Mouse (Mus musculus) adrenal gland, postnatal 4 days (tissue): ENCODE data around the gene Dscaml1. TPM values are rescaled to one million over a fixed set of nuclear protein-coding genes. Genes with fewer than 3 reads are reported as not detected.

Experiments used
- DNase-seq, 2 experiments: peaks; one replicate each; pipeline ENCODE4 v3.0.0; 2021 to 2022; ENCODE audit warnings: low spot score in 2 of 2, mixed read lengths in 2 of 2
- total RNA-seq, 2 experiments: library from RNA; stranded (reverse); gene quantifications; 2 replicates each; pipeline ENCODE4 v1.2.3; 2021

The Dscaml1 gene
- total RNA-seq, 2 experiments from 2014 or later = 2.3 to 2.5 TPM

DNA sequence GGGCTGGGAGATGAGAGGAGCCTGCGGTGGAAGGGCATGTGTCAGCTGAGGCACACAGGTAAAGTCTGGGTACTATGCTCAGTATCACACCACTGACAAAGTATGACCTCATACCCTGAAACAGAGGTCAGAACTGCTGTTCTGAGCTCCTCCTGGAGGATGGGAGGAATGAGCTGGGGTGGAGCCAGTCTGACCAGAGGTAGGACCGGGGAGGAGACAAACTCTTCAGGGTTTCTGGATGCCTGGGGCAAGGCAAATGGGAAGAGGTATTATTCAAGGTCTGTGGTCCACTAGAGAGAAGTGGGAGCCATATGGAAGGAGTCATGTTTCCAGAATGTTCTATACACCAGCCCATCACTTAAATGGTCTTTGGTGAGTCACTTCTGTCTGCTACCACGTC is 15.3 kb upstream of the Dscaml1 start:
- no peak for DNase-seq

DNA sequence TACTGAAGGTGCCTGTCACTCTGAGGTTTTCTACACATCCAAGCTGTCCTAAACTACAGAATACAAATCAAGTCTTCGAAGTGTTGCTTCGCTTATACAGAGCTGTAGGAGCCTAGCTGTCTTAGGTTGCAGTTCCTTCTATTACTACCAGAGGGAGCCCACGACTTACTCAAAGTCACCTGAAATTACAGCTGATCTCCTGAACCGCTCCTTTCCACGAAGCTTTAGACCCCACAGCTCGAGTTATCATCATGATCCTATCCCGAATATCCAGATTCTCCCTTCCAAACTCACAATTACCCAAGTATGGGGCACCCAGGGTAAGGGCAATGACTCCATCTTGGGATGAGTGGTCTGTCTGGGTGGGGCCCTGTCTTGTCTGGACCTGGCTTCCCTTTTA is 14.6 kb upstream of the Dscaml1 start:
- no peak for DNase-seq

DNA sequence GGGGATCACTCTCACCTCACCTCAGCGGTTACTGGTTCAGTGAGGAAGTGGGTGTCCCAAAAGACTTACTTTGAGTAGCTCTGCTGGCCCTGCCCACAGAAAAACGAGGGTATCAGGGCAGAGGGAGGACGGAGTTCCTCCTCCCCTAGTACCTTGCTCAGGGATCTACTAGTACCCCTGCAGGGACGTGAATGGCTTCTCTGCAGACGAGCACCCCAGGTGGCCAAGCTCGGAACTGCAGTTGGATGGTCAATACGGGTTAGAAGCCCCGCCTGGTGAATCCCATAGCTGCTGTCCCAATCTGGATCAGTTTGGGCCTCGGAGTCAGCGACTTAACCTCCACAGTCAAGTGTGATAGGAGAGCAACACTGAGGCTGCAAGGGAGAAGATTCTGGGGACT is 14.1 kb upstream of the Dscaml1 start:
- peak; percentile 75 to 81 for DNase-seq

DNA sequence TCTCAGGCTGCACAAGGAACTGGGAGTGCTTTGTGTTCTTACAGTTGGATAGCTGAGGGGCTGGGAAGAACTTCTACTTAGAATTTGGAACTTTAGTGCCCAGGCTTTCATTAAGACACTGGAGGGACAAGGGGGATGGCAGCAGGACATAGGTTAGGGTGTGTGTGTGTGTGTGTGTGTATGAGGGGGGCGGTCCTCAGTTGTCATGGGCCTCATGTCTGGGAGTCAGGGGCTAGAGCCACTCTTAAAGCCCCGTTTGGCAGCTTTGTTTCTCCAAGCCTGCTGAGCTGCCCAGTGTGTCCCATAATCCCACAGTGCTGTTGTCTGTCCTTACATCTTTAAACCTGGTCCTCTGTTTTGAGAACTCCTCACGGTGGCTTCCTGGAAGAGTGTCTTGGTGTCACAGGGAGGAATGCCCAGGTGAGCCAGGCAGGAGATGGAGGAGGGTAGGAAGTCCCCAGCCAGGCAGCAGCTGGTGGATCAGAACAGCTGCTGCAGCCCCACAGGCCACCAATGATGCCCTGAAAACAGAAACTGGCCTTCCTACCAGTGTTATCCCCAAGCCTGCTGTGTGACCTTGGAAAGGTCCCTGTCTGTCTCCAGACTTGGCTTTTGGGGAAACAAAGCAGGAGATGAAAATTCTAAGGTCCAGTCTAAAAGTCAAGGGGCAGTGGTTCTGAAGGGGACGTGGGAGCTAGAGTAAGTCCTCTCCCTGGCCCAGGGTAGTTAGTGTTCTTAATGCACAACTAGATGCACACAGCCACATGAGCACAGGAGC is 13.5 kb upstream of the Dscaml1 start:
- no peak for DNase-seq

DNA sequence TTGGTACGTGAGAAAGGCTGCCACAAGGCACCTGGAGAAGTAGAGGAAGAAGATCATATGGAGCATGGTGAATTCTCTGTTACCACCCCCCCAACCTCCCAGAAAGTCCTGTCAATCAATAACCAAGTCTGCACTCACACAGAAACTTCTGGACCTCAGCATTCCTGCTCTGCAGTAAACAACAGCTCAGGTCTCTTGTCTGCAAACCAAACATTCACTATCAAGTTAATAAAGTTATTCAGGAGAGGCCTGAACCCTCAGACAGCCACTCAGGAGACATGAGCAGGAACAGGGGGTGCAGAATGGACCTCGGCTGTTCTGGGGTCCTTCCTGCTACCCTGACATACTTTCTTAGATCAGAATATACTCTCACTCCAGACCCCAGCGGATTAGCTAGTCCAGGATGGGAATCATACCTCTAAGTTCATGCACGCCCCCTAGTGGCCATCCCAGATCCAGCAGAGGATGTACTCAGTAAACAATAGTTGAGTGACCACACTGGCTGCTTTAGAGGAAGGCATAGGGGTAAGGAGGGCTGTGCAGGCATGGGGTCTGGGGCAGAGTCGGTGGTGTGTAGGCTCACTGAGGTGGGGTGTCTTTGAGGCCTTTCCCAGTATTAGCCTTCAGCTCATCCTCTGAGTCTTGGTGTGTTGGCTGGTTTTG is 12.8 kb upstream of the Dscaml1 start:
- DNase-seq = peak in 1 of 2 experiments; percentile 25

DNA sequence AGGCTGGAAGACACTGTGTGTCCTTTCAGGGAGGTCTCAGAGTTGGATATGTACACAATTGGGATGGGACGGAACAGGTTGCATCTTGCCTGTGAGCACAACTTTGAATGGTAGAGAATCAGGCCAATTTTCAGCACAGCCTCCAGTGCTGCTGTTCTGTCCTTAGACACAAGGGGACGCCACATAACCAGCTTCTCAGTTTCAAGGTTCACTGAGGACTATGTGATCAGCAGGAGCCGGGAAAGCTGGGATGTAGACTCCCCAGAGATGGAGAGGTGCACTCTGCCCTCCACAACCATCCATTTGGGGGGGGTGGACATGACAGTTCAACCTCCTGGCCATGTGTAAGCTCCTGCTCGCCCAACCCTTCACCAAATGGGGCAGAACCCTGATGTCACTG is 10.5 kb upstream of the Dscaml1 start:
- peak in 1 of 2 experiments; percentile 31 for DNase-seq

DNA sequence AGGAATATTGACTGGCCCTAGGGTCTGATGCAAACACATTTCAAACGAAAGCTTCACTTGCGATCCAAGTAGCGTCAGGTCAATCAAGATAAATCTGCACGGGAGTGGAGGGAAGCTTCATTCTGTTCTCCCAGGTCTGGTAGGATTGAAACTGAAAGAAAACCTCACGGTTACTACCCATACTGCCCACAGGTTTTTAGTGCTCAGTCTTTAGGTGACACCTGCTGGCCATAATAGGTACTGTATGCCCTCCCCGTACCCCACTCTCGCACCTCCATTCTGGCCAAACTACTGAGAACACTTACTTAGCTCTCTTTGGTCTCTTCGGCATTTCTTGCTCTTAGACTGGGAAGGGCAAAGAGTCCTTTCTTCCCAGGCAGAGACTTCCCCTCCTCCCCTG is 9.2 kb upstream of the Dscaml1 start:
- DNase-seq = no peak

DNA sequence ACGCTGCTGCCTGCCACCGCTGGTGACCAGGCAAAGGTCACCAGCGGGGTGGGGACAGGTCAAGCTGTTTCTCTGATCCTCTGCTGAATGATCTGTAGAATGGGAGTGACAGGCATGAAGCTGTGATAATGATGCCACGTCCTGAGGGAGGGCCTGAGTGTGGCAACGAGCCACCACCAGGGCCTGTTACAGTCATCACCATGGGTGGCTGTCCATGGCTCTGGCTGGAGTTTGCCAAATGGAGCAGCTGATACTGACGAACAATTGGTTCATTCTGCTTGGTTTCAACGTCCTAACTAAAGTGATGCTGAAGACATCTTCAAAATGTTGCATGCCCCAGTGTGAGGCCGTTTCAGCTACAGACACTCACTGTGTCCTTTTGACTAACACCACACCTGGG is 8.2 kb upstream of the Dscaml1 start:
- no peak for DNase-seq

DNA sequence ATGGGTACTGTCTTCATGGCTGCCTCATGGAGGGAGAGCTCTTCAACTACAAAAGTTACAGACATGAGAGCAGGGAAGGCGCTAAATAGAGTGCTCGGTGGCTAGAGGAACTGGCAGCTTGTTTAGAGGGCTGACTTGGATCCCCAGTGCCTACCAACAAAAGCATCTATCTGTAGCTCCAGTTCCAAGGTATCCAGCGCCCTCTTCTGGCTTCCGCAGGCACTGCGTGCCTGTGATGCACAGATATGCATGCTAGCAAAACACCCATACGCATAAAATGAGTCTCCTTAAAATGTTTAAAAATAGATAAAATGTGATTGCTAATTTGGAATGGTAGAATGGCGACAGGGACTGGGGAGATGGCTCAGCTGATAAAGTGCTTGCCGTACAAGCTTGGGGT is 5.2 kb upstream of the Dscaml1 start:
- no peak for DNase-seq

DNA sequence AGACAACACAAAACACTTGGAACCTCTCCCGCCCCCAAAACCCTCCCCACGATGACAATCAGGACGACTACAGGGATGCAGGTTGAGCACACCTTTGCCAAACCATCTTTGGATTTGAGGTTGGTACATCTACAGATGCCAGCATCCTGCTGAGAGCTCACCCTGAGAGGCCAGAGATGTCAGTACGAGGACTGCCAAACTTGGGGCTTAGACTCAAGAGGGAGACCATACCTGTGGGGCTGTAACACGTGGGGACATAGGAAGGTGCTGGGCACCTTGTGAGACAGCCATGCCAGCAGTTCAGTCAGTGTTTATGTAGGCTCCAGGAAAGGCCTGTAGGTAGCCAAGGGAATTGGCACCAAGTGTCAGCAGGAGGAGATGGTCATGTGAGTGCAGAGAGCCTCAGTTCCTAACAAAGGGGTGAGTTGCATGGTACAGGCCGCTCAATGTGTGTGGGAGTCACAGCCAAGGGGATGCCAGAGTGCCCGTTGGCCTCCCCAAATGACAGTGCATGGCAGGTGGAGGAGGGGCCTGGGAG is 3.6 kb upstream of the Dscaml1 start:
- DNase-seq = no peak

DNA sequence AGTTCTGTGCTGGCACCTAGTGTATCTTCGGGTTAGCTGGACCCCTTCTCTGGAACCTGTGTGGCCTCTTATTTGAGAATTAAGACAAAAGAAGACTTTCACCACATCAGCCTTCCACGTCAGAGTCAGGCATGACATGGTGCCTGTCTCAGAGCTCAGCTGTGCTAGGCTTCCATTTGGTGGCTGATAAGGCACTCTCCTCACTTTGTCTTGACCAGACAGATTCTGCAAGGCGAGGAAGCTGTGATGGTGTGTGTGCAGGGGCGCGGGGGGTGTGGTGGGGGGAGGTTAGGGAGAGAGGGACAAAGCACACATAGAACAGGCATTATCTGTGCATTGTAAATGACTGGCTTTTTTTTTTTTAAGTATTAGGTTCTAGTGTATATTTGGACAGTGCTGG is 3.0 kb downstream of the Dscaml1 start:
- no peak for DNase-seq

DNA sequence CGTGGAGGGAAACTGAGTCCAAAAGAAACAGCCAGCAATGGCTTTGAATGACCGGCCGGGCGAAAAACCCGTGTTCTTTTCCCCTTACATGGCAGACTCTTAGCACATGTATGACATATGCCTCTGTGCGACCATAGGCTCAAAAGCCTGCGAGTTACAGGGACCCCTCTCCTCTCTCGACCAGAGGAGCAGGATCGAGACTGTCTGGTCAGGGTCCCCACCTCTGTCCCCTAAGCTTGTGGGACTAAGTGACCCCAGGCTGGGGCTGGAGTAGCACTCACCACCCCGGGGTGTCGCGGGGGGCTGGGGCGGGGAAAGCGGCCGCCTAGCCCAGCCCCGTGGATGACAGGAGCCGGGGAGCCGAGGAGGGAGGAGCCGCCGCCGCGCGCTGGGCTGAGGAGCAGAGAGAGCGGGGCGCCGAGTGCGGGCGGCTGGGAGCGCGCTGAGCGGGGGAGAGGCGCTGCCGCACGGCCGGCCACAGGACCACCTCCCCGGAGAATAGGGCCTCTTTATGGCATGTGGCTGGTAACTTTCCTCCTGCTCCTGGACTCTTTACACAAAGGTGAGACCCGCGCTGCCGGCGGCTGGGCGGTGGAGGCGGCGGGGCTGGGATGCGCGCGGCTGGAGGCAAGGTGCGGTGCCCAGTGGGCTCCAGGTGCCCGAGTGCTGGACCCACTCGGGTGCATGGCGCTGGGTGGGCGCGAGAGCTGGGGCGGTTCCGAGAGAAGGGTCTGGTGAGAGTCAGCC is 3.7 kb downstream of the Dscaml1 start:
- DNase-seq = no peak

DNA sequence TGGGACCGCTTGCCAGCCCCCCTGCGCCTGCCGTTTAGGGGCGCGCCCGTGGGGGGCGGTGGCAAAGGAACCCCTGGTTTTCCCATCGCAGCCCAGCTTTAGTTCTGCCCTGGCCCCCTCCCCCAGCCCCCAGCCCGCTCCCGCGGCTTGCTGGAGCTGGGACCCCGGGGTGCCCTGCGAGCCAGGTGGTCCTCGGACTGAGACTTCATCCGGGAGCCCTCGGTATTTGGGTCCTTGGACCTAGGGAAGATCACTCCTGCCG is 4.2 kb downstream of the Dscaml1 start:
- no peak for DNase-seq

DNA sequence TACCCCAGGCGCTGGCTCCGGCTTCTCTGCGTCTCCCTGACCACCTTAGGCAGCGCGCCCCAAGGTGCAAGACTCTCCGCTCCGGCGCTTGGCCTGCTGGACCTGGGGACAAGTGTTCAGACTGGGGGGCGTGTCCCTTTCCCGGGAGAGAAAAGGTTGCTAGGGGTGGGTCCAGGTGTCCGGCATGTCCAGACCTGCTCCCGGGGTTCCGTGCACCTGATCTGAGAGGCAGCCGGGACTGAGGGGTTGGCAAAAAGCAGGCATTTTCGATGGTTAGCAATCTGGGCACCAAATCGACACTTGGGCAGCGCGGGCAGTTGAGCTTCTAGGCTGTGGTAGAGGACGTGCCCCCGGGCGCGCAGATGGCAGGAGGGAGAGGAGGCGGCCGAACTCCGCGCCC is 4.7 kb downstream of the Dscaml1 start:
- DNase-seq = no peak

DNA sequence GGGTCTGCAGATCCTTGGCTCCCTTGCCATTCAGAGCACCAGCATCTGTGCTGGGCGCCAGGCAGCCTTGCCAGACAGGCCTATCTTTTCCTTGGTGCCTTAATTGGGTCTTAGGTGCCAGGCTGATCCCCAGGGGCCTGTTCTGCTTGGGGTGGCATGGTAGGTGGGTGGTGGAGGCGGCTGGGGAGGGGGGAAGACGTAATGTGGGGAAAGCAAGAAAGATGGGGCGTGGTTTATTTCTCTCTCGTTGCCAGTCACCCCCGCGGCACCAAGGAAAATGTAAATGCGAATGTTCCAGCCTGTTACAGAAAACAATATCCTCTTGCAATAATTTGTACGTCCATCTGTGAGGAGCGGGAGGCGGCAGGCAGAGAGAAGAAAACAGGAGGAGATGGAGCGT is 6.2 kb downstream of the Dscaml1 start:
- no peak for DNase-seq

DNA sequence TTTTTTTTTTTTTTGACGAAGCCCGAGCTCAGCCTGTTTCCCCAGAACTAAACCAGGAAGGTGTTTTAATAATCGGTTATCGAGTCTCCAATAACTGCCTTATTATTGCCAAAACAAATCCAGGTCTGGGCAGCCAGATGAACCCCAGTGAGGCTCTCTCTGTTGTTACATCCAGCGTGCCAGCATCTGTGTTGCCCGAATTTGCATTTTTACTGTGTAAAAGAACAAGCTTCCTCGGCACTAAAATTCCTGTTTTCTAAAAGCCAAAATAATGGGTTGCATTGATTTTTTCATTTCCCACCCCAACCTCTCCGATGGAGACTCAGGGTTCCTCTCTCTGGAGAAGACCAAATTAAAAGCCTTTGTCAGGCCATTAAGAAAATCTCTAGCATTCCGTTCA is 6.7 kb downstream of the Dscaml1 start:
- no peak for DNase-seq

DNA sequence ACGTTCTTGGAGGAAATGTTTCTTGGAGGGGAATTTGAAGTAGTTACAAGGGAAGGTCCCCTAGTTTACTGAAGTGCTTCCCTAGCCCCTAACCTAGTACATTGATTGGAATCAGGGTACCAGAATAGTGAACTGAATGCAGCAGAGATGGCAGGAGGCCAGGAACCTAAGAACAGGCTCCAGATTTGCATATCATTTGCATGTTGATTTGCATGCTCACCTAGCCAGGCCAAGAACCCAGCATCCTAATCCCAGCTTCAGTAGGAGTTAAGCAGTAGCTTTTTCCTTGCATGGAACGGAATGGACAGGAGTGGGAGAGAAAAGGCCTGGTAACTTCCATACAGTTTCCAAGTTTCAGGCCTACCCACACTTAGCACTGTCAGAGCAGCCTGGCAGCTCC is 7.7 kb downstream of the Dscaml1 start:
- DNase-seq = no peak

DNA sequence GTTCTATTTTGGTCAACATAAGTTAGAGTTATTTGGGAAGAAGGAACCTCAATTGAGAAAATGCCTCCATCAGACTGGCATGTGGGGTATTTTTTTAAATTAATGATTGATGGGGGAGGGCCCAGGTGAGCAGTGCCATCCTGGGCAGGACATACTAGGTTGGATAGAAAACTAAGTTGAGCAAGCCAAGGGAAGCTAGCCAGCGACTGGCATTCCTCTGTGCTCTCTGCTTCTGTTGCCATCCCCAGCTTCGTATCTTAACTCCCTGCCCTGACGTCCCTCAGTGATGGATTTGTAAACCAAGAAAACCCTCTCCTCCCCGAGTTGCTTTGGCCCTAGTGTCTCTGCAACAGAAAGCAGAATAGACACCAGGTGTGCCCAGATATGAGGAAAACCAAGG is 12.6 kb downstream of the Dscaml1 start:
- no peak for DNase-seq

DNA sequence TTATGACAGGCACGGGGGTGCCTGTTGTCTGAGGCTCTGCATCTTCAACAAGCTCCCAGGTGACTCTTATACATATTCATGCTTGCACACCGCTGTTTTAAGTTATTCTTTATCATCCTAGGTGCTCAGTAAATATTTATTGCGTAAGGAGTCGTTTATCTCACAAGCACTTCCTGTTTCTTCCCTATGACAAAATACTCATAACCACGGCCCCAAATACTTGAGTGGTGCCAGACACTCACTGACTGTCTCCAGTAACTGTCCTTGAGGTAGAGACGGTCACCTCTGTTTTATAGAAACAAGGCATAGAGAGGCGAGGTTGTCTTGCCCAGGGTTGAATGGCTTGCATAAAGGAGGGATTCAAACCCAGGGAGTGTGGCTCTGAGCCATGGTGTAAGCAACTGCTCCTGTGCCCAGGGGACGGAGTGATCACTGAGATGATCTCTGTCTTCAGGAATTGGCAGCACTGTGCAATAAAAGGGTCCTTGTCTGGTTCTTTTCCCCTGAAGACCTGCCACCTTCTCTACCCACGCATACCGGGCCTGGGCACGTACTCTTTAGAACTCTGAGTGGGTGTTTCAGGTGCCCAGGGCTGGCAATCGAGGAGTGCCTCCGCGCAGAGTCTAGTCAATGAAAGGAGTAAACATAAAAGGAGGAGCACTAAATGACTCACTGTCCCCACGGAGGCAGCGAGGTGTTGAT is 13.8 kb downstream of the Dscaml1 start:
- DNase-seq = no peak

DNA sequence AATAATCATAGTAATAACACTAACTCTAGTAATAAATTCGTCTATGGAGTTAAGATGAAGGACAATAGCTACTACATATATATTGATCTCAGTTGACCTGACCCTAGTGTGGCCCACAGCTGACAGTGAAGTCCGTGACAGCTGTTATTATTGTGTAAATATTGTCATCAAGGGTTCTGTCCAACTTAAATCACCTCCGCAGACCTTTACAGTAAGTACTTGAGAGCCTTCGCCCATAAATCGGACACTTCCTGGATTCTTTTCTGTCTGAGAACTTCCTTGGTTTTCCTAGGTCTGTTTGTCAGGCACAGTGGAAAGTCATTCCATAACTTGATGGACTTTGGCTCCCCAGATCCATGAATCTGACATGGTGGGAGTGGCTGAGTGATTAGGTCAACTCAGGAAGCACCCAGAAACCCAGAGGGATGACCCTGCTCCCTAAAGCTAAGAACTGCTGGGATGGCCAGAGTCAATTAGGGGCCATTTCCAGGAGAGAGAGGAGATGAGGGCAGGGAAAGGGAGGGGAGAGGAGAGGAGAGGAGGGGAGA is 17.9 kb downstream of the Dscaml1 start:
- DNase-seq = no peak

DNA sequence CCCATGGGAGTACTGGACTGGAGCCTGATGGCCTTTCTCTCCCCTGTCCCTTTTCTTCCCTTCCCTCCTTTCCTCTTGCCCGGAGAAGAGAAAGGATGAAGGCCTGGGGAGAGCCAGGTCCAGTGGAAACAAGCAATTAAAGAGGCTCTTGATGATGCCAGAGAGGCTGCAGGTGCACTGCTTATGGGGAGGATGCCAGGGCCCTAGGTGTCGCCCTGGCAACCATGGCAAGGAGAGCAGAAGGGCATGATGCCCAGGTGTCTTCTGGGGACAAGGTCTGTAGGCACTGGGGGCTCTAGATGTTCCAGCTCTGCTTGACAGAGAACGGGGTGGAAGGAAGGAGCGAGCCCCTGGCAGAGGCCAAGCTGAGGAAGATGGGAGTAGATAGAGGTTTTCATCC is 23.2 kb downstream of the Dscaml1 start:
- DNase-seq = no peak
